Mouse (Mus musculus): ENCODE measurements around the gene Gramd1c. TPM values are rescaled to one million over a fixed set of nuclear protein-coding genes. Genes with fewer than 3 reads are reported as not detected.
A peak's percentile ranks its signal among the peaks of the same experiment; 100 is the strongest.

The Gramd1c gene
- total RNA-seq (2021): under 1 TPM; 0.54 to 0.69 TPM
- long read RNA-seq, experiment 1: 0 reads
- long read RNA-seq, experiment 2, partial matches to known transcripts: 0 of 2 reads
- long read RNA-seq, experiment 2, other reads (novel, unspliced or antisense): 0 of 2 reads

- peak; percentile 72 to 75 for DNase-seq
- intact Hi-C loops (cut with DNase I): loop anchor here (5.0 kb wide), 1 partner anchor 171 kb away; no protein-coding TSS in a partner anchor
Observed at GRCm38 (mm10) chr16:44063025-44063894, at the start of gene Gramd1c. TSS of gene Gramd1c (minus strand) at chr16:44063345.

- intact Hi-C loops (cut with DNase I): no loop called here
- DNase-seq: peak; percentile 24 to 42
Observed at GRCm38 (mm10) chr16:44109002-44109401, 45.9 kb upstream of the Gramd1c start.

GRCm38 (mm10) chr16:44105211-44105610, 42.1 kb upstream of the Gramd1c start:
- DNase-seq: no peak
- intact Hi-C loops (cut with DNase I): no loop called here

- intact Hi-C loops (cut with DNase I): loop anchor here (5.0 kb wide), 1 partner anchor 43 kb away; no protein-coding TSS in a partner anchor
- DNase-seq: no peak
Observed at GRCm38 (mm10) chr16:44103806-44104766, 40.9 kb upstream of the Gramd1c start.

DNA sequence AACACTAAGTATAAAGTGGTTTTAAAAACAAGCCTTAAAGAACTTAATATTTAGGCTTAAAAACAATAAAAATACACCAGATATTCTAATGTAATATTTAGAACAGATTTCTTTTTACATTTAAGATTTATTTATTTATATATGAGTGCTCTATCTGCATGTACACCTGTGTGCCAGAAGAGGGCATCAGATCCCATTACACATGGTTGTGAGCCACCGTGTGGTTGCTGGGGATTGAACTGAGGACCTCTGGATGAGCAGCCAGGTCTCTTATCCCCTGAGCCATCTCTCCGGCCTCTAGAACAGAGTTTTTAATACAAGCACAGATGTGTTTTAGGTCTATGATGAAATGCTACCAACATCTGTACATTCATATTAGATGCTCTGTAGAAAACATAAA, 39.8 kb upstream of the Gramd1c start:
- intact Hi-C loops (cut with DNase I): loop anchor here (5.0 kb wide), 1 partner anchor 44 kb away; no protein-coding TSS in a partner anchor
- no peak for DNase-seq

GRCm38 (mm10) chr16:44101181-44101710, 38.1 kb upstream of the Gramd1c start:
- intact Hi-C loops (cut with DNase I): loop anchor here (5.0 kb wide), 1 partner anchor 46 kb away; no protein-coding TSS in a partner anchor

GRCm38 (mm10) chr16:44099377-44099776, 36.2 kb upstream of the Gramd1c start:
- intact Hi-C loops (cut with DNase I): no loop called here
- DNase-seq: no peak

More at GRCm38 (mm10) chr16:44101181-44101710, 38.1 kb upstream of the Gramd1c start:
- DNase-seq: no peak

DNA sequence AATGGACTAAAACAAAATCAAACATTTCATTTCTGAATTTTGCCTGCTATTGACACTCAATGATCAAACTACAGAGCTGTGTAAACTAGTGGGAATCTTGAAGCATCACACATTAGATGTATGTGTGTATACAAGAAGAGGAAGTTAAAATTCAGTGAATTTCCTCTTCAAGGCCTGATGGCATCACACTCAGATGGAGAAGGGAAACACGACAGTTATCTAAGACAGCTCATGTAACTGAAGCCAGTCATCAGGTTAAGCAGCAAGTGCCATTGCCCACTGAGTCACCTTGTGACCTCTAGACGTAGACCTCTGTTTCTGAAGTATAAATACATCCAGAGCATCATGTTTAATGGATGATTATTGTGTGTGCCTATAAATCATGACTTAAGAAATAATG, 24.5 kb upstream of the Gramd1c start:
- DNase-seq: no peak
- intact Hi-C loops (cut with DNase I): no loop called here

DNA sequence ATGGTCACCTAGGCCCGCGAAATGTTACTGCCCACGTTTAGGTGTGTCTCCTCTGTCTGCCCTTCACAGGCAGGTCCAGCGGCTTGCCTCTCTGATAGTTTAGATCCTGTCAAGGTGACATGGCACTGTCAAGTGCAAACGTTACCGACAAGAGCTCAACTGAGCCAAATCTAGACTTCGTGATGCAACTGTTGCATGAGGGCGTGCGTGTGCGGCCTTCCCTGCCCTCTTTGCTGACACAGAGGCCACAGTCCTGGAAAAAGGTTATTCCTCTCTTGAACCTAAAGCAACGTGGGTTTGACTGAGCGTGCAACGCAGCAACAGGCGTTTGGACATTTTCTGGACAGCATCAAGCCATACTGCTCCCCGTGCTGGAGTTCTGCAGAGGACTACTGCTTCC, 1.8 kb downstream of the Gramd1c start:
- intact Hi-C loops (cut with DNase I): loop anchor here (5.0 kb wide), 1 partner anchor 169 kb away; no protein-coding TSS in a partner anchor
- DNase-seq: no peak

- intact Hi-C loops (cut with DNase I): loop anchor here (5.0 kb wide), 1 partner anchor 168 kb away; no protein-coding TSS in a partner anchor
- no peak for DNase-seq
Observed at GRCm38 (mm10) chr16:44060604-44061286, 2.4 kb downstream of the Gramd1c start.

- intact Hi-C loops (cut with DNase I): no loop called here
- peak; percentile 68 to 85 for DNase-seq
Observed at GRCm38 (mm10) chr16:44058745-44059144, 4.4 kb downstream of the Gramd1c start.

GRCm38 (mm10) chr16:44055766-44056165, 7.4 kb downstream of the Gramd1c start:
- DNase-seq: no peak
- intact Hi-C loops (cut with DNase I): no loop called here

DNA sequence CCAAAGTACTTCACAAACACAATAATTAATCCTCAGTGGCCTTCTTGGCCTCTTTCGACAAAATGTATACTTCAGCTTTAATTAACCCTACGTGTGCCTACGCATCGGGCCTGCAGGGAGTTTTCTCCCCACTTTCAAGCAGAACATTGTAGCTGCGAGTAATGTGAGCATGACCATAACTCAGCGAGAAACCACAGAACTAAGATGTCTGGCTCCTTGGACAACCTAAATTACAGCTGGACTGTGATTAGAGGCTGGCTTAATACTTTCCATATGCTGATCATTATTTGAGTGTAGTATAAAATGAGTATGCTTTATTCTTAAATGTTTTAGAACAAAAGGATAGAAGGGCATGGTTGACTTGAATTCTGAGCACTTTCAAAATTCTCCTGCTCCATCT, 9.9 kb downstream of the Gramd1c start:
- intact Hi-C loops (cut with DNase I): no loop called here
- no peak for DNase-seq

DNA sequence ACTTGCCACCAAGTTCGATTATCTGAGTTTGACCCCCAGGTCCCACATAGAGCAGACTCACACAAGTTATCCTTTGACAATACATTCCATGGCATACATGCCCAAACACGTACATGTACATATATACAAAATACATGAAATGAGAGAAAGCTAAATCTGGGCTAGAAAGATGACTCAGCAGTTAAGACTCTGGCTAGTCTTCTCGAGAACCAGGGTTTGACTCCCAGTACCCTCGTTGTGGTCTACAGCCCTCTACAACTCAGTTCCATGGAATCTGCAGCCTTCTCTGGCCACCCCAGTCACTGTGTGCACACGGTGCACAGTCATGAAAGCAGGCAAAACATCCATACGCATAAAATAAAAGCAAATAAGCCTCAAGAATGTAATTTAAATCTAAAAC, 10.8 kb downstream of the Gramd1c start:
- intact Hi-C loops (cut with DNase I): no loop called here
- DNase-seq: no peak

GRCm38 (mm10) chr16:44050139-44050538, 13.0 kb downstream of the Gramd1c start:
- intact Hi-C loops (cut with DNase I): no loop called here
- DNase-seq: no peak

- DNase-seq: no peak
- intact Hi-C loops (cut with DNase I): no loop called here
Observed at GRCm38 (mm10) chr16:44039112-44039511, 24.0 kb downstream of the Gramd1c start.

DNA sequence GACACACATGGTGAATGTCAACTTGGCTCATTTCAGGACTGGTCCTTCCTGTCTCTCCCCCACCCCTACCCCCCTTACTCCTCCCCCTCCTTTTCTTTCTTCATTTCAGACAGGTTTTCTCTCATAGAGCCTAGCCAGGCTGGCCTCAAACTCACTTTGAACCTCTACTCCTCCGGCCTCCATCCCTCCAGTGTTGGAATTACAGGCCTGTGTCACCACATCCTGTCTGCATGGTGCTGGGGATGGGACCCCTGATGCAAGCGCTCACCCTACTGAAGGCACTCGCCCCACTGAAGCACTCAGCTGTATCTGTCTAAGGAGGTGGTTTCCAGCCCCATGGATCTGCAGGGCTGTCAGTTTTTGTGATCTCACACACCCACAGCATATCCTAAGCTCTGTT, 27.9 kb downstream of the Gramd1c start:
- intact Hi-C loops (cut with DNase I): no loop called here

DNA sequence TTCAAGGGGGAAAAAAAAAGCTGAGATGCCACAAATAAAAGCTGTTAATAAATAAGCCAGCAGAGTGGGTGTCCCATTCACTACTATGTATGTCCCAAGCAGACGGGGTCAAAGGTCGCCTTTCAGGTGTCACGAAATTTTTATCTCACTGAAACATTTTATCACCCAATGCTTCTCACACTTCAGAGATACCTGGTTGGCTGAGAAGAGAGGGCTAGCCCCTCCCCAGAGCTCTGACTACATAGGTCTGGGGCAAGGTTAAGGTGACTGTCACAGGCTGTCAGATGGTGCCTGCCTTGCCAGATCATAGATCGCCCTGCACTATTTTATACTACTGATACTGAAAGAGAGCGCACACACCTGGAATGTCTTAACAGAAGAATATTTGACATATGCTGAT, 29.8 kb downstream of the Gramd1c start:
- DNase-seq: no peak
- intact Hi-C loops (cut with DNase I): no loop called here

More for the DNA sequence above, 27.9 kb downstream of the Gramd1c start:
- no peak for DNase-seq

DNA sequence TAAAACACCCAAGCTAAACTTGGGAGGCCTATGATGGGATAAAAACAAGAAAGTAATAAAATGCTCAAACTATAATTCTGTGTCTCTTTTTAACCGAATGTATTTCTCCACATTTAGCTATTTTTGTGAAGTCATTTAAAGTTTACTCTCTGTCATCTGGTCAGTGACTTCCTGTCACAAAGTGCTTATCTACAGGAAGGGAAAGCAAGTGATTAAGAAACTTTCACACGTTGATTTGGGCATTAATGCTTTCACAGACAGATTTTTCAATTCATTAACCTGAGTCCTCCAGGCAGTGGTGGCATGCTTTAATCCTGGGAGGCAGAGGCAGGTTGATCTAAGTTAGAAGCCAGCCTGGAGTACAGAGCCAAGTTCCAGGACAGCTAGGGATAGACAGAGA, 33.9 kb downstream of the Gramd1c start:
- no peak for DNase-seq
- intact Hi-C loops (cut with DNase I): no loop called here

DNA sequence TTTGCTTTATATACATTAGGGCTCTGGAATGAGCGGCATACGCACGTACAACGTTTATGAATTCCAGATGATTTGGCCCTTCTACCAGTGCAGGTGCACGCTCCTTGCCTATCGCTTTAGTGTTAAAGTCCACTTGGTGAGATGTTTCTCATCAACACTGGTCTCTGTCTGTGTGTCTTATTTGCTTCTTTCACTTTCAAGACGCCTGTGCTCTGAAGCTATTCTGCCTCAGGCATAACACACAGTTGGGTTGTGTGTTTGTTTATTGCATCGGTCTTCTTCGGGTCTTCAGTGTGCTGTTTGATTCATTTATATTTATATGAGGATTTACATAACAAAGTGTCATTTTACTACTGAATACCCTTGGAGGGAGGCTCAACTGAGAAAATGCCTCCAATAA, 36.3 kb downstream of the Gramd1c start:
- intact Hi-C loops (cut with DNase I): no loop called here
- DNase-seq: no peak
